Mouse (Mus musculus): ENCODE measurements around the gene Ccdc36.

The Ccdc36 gene

GRCm38 (mm10) chr9:108428384-108428783 lies at the start of gene Ccdc36:
Ccdc36 (minus strand) TSS chr9:108428484.
- no peak for DNase-seq

- DNase-seq: no peak
Measured at GRCm38 (mm10) chr9:108474528-108474927, 46.2 kb upstream of the Ccdc36 start.

GRCm38 (mm10) chr9:108469845-108470244 lies 41.6 kb upstream of the Ccdc36 start:
- DNase-seq: no peak

- DNase-seq: no peak
Measured at GRCm38 (mm10) chr9:108469430-108469829, 41.1 kb upstream of the Ccdc36 start.

- no peak for DNase-seq
Measured at GRCm38 (mm10) chr9:108466219-108466618, 37.9 kb upstream of the Ccdc36 start.

GRCm38 (mm10) chr9:108463713-108464112 lies 35.4 kb upstream of the Ccdc36 start:
- DNase-seq: no peak

GRCm38 (mm10) chr9:108462192-108462591 lies 33.9 kb upstream of the Ccdc36 start:
- DNase-seq: no peak

GRCm38 (mm10) chr9:108461675-108462074 lies 33.4 kb upstream of the Ccdc36 start:
- DNase-seq: no peak

- no peak for DNase-seq
Measured at GRCm38 (mm10) chr9:108461181-108461631, 32.9 kb upstream of the Ccdc36 start, which contains the start of gene Klhdc8b. Klhdc8b (minus strand) TSS chr9:108461581.

GRCm38 (mm10) chr9:108460319-108461178 lies 32.3 kb upstream of the Ccdc36 start, which contains the start of gene Ccdc71:
Ccdc71 (plus strand) TSS chr9:108460527.
- DNase-seq: peak; percentile 85

GRCm38 (mm10) chr9:108459939-108460318 lies 31.6 kb upstream of the Ccdc36 start:
- no peak for DNase-seq

GRCm38 (mm10) chr9:108456953-108457352 lies 28.7 kb upstream of the Ccdc36 start:
- DNase-seq: no peak

- DNase-seq: no peak
Measured at GRCm38 (mm10) chr9:108455747-108456571, 27.7 kb upstream of the Ccdc36 start.

- DNase-seq: no peak
Measured at GRCm38 (mm10) chr9:108454429-108454828, 26.1 kb upstream of the Ccdc36 start.

- DNase-seq: no peak
Measured at GRCm38 (mm10) chr9:108453458-108453857, 25.2 kb upstream of the Ccdc36 start.

- DNase-seq: no peak
Measured at GRCm38 (mm10) chr9:108452911-108453310, 24.6 kb upstream of the Ccdc36 start.

- DNase-seq: peak; percentile 88
Measured at GRCm38 (mm10) chr9:108452291-108452906, 24.1 kb upstream of the Ccdc36 start.

GRCm38 (mm10) chr9:108451519-108452160 lies 23.4 kb upstream of the Ccdc36 start:
- no peak for DNase-seq

- no peak for DNase-seq
Measured at GRCm38 (mm10) chr9:108451170-108451493, 22.8 kb upstream of the Ccdc36 start.

- no peak for DNase-seq
Measured at GRCm38 (mm10) chr9:108450292-108451169, 22.2 kb upstream of the Ccdc36 start.

- DNase-seq: no peak
Measured at GRCm38 (mm10) chr9:108449860-108450259, 21.6 kb upstream of the Ccdc36 start.

- DNase-seq: no peak
Measured at GRCm38 (mm10) chr9:108445125-108445524, 16.8 kb upstream of the Ccdc36 start.
